ENCODE assay signal across 23 mouse cellular contexts in genomic region chr7:125736366-125737015, GRCm38 (mm10).
"Had no signal": no experiment of that assay in that cellular context is flagged by ENCODE, and none has a peak within 500 bp of the region (broad histone marks: within the 10 kb centered on the region; RNA-seq: fewer than 3 reads in every experiment).

No protein-coding gene starts in this region.

- H3K4me1 ChIP-seq: liver, embryonic 15.5 days; lung, embryonic 15.5 days had no signal

- H3K9ac ChIP-seq: liver, embryonic 12.5 days; liver, embryonic 15.5 days; lung, embryonic 15.5 days; midbrain, embryonic 13.5 days; neural tube, embryonic 13.5 days had no signal

- H3K27ac ChIP-seq: hindbrain, postnatal 0 days; layer of hippocampus, adult 2 months; left cerebral cortex, adult 2 months; liver, embryonic 12.5 days; liver, embryonic 15.5 days; lung, embryonic 15.5 days; midbrain, embryonic 10.5 days; midbrain, embryonic 13.5 days; neural tube, embryonic 13.5 days; stomach, postnatal 0 days had no signal

- DNase-seq: layer of hippocampus, adult 9-11 months; layer of hippocampus, postnatal 36 days; lung, adult 18-20 months; lung, postnatal 10 days; lung, postnatal 36 days; right cerebral cortex, adult 18-20 months; right cerebral cortex, postnatal 14 days; right cerebral cortex, postnatal 4 days; thymus, adult 2 months; thymus, postnatal 14 days; thymus, postnatal 4 days had no signal

- H3K4me3 ChIP-seq: layer of hippocampus, adult 2 months; left cerebral cortex, adult 2 months; liver, embryonic 12.5 days; liver, embryonic 15.5 days; lung, embryonic 15.5 days; megakaryocyte, embryonic 14.5 days; midbrain, embryonic 10.5 days; midbrain, embryonic 13.5 days; myocyte; neural tube, embryonic 13.5 days had no signal

- H3K36me3 ChIP-seq: liver, embryonic 12.5 days; liver, embryonic 15.5 days; lung, embryonic 15.5 days; midbrain, embryonic 10.5 days; midbrain, embryonic 13.5 days; neural tube, embryonic 13.5 days had no signal

- H3K27me3 ChIP-seq: liver, embryonic 12.5 days; liver, embryonic 15.5 days; lung, embryonic 15.5 days; megakaryocyte, embryonic 14.5 days; midbrain, embryonic 13.5 days; neural tube, embryonic 13.5 days had no signal
